Mouse (Mus musculus) cerebellum, postnatal 36 days (tissue): ENCODE results near the gene Slc8a3.

Experiments
- DNase-seq, 2 experiments: peaks; one replicate each; pipeline ENCODE4 v3.0.0; 2021 to 2022; ENCODE audit warnings: mixed read lengths in 2 of 2

The Slc8a3 gene

GRCm38 (mm10) chr12:81235456-81236330, 97.3 kb downstream of the Slc8a3 start:
- DNase-seq, result no peak

GRCm38 (mm10) chr12:81233746-81234380, 99.1 kb downstream of the Slc8a3 start:
- no peak for DNase-seq

- DNase-seq, result peak; percentile 28 to 43
Observed at GRCm38 (mm10) chr12:81227767-81228460, 105.1 kb downstream of the Slc8a3 start.

GRCm38 (mm10) chr12:81226590-81226989, 106.4 kb downstream of the Slc8a3 start:
- no peak for DNase-seq

DNA sequence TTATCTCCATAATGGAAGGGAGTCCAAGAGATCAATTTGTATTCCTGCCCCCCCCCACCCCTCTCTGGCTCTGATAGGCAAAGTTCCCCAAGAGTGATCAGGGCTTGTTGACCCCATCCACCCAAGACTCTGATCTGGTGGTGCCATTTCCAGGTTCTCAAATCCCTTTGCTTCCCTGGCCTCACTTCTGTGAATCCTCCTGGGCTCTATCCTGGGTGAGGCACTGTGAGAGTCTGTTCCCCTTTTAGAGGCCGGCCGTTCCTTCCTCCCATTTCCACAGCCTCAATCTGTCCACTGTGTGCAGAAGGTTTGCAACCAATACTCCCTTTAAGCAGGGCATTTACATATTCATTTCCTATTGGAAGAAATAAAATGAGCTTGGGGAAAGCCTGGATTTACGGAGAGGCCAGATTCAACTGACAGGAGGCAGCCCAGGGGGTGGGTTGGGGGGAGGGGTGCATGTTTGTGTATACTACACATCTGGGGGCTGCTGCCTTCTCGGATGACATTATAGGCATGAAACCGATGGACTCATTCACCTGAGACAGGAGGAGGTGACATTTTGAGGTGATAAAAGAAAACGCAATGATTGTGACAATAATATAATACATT, 106.9 kb downstream of the Slc8a3 start:
- DNase-seq, result no peak

- no peak for DNase-seq
Observed at GRCm38 (mm10) chr12:81224843-81225242, 108.1 kb downstream of the Slc8a3 start.

GRCm38 (mm10) chr12:81223276-81223675, 109.7 kb downstream of the Slc8a3 start:
- no peak for DNase-seq

DNA sequence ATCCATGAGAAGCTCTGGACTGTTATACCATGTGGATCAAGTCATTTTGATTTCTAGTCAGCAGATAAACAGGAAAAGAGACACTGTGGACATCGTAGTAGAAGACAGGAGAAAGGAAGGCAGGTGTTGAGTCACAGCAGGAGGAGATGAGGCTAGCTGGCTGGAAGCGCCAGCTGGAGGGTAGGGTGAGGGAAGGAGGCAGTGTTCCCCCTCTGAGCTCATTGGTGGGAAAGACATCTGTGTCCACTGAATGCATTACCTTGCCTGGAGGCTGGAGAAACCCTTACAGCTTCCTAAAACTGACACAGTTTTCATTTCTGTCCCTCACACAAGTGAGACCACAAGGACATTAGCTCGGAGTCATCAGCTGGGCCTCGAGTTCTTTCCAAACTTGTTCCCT, 113.6 kb downstream of the Slc8a3 start:
- DNase-seq, result no peak

DNA sequence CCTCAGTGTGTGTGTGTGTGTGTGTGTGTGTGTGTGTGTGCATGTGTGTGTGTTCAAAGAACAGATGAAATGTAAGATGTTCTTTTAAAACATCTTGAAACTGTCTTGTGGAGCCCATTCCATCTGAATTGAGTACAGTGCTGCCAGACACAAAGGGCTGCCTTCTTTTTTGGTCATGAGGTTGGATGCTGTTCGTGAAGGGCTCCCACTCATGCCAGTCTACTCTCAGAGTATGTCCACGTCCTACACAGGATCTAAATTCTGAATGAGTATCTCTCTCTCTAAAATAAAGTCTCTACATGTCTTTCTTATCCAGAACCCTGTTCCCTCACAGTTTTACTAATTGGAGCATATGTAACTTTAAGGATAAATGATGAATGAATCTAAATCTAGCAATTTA, 124.4 kb downstream of the Slc8a3 start:
- DNase-seq, result no peak

DNA sequence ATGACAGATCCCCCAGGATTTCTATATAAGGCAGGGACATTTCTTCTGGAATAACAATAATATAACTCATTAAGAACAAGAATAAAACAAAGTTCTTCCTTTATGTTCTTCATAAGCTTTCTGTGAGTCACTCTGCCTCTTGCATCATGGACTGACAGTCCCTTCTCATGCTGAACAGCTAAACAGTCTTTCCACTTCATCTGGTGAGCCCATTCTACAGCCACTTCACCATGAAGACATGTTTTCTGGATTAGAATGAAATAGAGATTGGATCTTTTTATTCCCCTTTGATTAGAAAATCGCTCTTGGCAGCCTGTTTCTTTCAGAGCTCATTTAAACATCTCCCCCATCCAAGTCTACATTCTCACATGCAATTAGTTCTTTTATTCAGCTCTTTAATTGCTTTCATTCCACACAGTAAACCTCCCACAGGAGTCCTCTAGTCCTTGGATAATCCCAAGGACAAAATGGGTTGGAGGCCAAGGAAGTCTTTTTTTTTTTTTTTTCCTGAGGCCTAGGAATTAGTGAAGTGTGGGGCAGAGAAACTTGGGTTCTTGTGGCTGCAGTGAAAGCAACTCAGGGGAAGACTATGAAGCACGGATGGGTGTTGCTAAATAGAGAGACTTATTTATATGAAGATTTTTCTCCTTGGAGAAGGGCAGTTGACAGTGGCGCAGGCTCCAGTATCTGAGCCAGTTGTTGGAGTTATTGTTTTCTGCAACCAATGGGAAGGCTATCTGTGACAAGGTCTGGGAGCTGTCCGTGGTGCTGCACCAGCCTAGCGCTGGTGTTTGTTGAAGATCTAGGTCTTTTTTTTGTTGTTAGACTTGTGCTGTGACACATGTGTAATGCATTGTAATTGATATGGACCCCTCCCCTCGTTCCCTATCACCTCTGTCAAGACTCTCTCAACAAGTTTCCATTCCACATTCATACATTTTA, 127.1 kb downstream of the Slc8a3 start:
- no peak for DNase-seq

- DNase-seq, result no peak
Observed at GRCm38 (mm10) chr12:81203226-81203625, 129.8 kb downstream of the Slc8a3 start.

DNA sequence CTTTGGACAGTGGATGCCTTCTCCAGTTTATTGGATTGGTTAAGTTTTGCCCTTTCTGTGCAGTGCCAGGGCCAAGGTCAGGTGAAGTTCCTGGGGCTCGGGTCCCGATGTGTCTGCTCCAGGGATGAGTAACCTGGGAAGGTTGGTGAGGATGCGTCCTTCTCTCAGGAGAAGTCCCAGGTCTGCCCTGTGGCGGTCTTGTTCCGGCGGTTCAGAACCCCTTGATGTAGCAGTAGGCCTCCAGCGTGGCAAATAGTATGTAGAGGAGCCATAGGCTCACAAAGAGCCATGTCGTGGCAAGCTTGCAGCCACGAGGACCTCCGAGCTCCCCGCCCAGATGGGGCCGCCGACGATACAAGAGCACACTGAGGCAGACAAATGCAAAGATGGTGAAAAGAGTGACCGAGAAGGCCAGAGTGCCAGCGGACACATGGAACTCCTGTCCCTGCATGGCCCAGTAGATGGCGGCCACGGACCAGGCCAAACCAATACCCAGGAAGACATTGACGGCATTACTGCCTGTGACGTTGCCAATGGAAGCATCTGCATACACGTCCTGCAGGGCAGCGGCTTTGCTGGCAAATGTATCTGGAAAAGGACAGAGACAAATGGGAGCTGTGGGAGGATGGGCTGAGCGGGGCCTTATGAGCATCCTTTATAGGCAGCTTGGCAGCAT, 133.6 kb downstream of the Slc8a3 start:
- DNase-seq, result peak; percentile 87 to 91

- DNase-seq, result no peak
Observed at GRCm38 (mm10) chr12:81197468-81198075, 135.4 kb downstream of the Slc8a3 start.

DNA sequence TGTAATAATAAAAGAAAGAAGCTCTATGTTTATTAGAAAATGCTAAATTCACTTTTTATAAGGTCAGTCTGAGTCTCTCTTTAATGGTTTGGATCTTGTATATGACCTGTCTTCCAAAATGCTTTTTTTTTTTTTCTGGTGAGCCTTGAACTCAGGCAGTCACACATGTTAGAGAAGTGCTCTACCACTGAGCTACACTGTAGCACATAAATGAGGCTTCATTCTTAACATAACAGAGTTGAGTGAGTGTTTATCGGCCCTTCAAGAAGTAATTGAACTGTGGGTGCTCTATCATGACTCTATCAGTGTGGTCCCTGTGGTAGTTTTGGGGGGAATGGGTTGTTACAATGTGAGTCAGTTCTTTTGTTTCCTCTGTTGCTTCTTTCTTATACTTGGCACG, 139.0 kb downstream of the Slc8a3 start:
- no peak for DNase-seq

DNA sequence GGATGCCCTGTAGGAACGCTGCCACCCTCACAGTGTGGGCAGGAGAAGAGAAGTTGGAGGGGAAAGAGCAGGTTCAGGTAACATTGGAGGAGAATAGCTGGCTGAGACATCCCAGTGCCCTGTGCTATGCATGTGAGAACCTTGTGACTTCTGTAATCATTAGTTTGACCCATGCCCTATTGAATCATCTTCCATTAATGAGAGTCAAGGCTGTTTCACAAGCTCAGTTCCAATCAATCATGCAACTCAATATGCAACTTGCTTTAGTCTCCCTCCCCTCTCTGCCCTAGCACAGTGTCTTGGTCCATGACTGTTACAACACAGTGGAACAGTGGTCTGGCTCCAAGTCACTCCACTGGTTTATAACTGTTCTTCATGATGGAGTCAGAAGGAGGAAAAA, 143.3 kb downstream of the Slc8a3 start:
- no peak for DNase-seq

DNA sequence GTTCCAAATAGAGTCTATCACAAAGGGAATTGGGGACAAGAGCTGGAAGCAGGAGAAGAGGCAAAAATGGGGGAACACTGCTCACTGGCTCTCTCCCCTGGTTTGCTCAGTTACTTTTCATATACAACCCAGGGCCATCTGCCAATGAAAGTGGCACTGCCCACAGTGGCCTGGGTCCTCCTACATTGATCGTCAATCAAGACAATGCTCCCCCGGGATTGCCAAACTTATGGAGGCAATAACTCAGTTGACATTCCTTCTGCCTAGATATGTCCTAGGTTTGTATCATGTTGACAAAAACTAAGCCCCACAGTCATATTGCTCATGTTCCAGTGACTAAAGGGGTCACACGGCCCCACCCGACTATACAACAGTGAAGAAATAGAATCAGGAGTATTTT, 144.0 kb downstream of the Slc8a3 start:
- DNase-seq, result no peak

GRCm38 (mm10) chr12:81188423-81188822, 144.6 kb downstream of the Slc8a3 start:
- DNase-seq, result no peak

- DNase-seq, result no peak
Observed at GRCm38 (mm10) chr12:81186668-81187067, 146.3 kb downstream of the Slc8a3 start.

- no peak for DNase-seq
Observed at GRCm38 (mm10) chr12:81186081-81186480, 146.9 kb downstream of the Slc8a3 start.

DNA sequence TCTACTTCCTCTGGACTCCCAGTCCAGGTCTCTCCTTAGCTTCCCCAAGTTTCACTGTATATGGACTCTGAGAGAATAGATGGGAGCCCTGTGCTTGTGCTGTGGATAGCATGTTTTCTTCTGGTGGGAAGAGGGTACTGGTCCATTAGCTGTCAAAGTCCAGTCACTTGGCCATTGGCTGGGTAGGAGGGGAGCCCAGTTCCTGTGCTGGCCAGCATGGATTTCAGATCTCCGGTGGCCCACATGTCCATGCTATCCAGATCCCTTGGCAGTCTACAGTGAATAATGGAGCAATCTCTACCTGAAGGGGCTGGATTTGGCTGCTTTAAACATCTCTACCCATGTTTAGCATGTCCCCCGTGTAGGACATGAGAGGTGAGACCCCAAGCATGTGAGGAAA, 148.0 kb downstream of the Slc8a3 start:
- no peak for DNase-seq

DNA sequence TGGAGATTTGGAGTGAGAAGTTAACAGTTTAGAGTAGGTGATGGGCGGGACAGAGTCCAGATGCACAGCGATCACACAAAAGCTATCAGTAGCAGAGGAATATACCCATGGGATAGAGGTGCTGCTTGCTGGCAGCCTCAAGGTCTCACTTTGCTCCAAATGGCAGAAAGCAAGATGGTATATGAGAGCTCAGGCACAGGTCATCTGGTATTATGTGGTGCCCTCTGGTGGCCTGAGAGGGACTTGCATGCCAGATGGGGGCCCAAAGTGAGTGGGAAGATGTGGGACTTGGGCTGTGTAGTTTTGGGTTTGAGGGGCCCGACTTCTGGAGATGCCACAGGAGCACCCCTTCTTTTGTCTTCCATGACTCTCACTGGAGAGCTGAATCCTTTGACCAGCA, 150.9 kb downstream of the Slc8a3 start:
- DNase-seq, result peak; percentile 70 to 73
